Mouse (Mus musculus): ENCODE data around the gene Hmcn2.

DNA sequence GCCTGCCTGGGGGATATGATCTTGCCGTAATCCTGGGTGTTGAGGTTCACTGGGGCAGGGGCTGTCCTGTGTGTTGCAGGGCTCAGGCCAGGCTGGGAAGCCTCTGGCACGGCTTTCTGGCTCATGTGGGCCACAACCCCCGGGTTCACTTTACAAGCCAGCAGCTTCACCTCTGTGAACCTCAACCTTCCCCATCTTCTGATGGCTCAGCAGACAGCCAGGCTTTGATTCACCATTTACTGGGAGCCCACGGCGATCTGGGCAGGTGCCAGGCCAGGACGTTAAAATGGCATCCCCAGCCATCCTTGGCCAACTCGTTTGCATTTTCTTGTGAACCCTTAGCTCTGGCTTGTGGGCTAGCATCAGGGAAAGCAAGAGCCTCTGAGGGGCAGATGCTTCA, 155.3 kb downstream of the Hmcn2 start:
- TF ChIP-seq CTCF (IDR thresholded peaks at IDR 0.05; ENCODE audit: low read depth) (no peak), EP300 (optimal IDR thresholded peaks at IDR 0.05) (no peak)
